Mouse (Mus musculus) liver, embryonic 11.5 days (tissue): Measurements from ENCODE around the gene Arpp19. TPM values are rescaled to one million over a fixed set of nuclear protein-coding genes. Genes with fewer than 3 reads are reported as not detected.
A peak's percentile ranks its signal among the peaks of the same experiment; 100 is the strongest.

Source experiments
- ATAC-seq: fragments of 200-750 bp; cut with Nextera tagmentation; replicated peaks from 2 replicates; pipeline ENCODE4 v1.8.0; 2017; ENCODE audit warnings: moderate number of reproducible peaks, mild to moderate bottlenecking, moderate TSS enrichment, moderate library complexity; ENCODE audit not compliant: low FRiP score
- DNase-seq: peaks from one replicate; pipeline ENCODE4 v3.0.0-alpha.2; 2017; ENCODE audit warnings: low spot score
- H3K27ac ChIP-seq: fragments of 300-500 bp; sonication (generic); 2 replicates; pipeline ENCODE4 v1.5.1; 2014; ENCODE audit warnings: mild to moderate bottlenecking, low read depth, low read length, control low read depth
- H3K27me3 ChIP-seq: fragments of 300-500 bp; sonication (generic); replicated peaks from 2 replicates; pipeline ENCODE4 v1.6.1; 2014; ENCODE audit warnings: low read length, mixed read lengths; ENCODE audit not compliant: control insufficient read depth, insufficient read depth
- H3K36me3 ChIP-seq: fragments of 300-500 bp; sonication (generic); 2 replicates; pipeline ENCODE4 v1.6.1; 2014; ENCODE audit warnings: mild to moderate bottlenecking, low read length, moderate library complexity, mixed read lengths; ENCODE audit not compliant: control insufficient read depth, insufficient read depth
- H3K4me1 ChIP-seq: fragments of 300-500 bp; sonication (generic); replicated peaks from 2 replicates; pipeline ENCODE4 v1.6.1; 2014; ENCODE audit warnings: low read length, mixed read lengths; ENCODE audit not compliant: control insufficient read depth, insufficient read depth
- H3K4me2 ChIP-seq: fragments of 300-500 bp; sonication (generic); 2 replicates; pipeline ENCODE4 v1.6.1; 2014; ENCODE audit warnings: mild to moderate bottlenecking, control low read depth, moderate library complexity
- H3K4me3 ChIP-seq: fragments of 300-500 bp; sonication (generic); 2 replicates; pipeline ENCODE4 v1.5.1; 2014; ENCODE audit warnings: low read depth, low read length, control low read depth
- H3K9ac ChIP-seq: fragments of 300-500 bp; sonication (generic); 2 replicates; pipeline ENCODE4 v1.6.1; 2014; ENCODE audit warnings: low read depth, low read length, control low read depth
- H3K9me3 ChIP-seq: fragments of 300-500 bp; sonication (generic); 2 replicates; pipeline ENCODE4 v1.6.1; 2016; ENCODE audit warnings: low read length, inconsistent platforms, mixed read lengths; ENCODE audit not compliant: control insufficient read depth
- WGBS: fragments of 180-500 bp; shearing (Covaris S2); extraction: QIAGEN DNeasy Blood & Tissue Kit; methylation state at CpG from one replicate; pipeline ENCODE4 v1.1.7; 2014; 5-methylcytosine and 5-hydroxymethylcytosine counted together
- polyA plus RNA-seq: library from polyadenylated mRNA; unstranded; fragments of >200 nt; fragmentation: Nextera tagmentation; extraction: Ambion mirVana; gene quantifications from 2 replicates; pipeline ENCODE4 v1.2.1, GENCODE M21; 2014

Gene Arpp19
- polyA plus RNA-seq, 1 experiment from 2014 or later = 335 TPM

GRCm38 (mm10) chr9:75002262-75002661 is 35.2 kb upstream of the Arpp19 start:
- WGBS = 64% methylated on average over 3 of the region's 3 CpGs
- Histone ChIP-seq H3K9me3 (no peaks in the 10 kb centered on the region), H3K4me2 (no peak overlapping the region), H3K27me3 (no peaks in the 10 kb centered on the region), H3K4me1 (no peaks in the 10 kb centered on the region), H3K4me3 (no peak overlapping the region), H3K36me3 (no peaks in the 10 kb centered on the region), H3K27ac (no peak overlapping the region), H3K9ac (no peak overlapping the region)
- no peak for ATAC-seq
- no peak for DNase-seq

- WGBS = 88% methylated on average over 10 of the region's 10 CpGs
- Histone ChIP-seq H3K9me3 (no peaks in the 10 kb centered on the region), H3K36me3 (no peaks in the 10 kb centered on the region), H3K9ac (no peak overlapping the region), H3K4me1 (no peaks in the 10 kb centered on the region), H3K4me2 (no peak overlapping the region), H3K27ac (no peak overlapping the region), H3K4me3 (no peak overlapping the region), H3K27me3 (no peaks in the 10 kb centered on the region)
- ATAC-seq (no peak), DNase-seq (no peak)
These were observed 33.2 kb upstream of the Arpp19 start for GRCm38 (mm10) chr9:75004203-75004602.

GRCm38 (mm10) chr9:75016591-75016990 is 20.8 kb upstream of the Arpp19 start:
- Histone ChIP-seq H3K36me3 (no peaks in the 10 kb centered on the region), H3K4me3 (no peak overlapping the region), H3K27ac (no peak overlapping the region), H3K9me3 (no peaks in the 10 kb centered on the region), H3K4me1 (no peaks in the 10 kb centered on the region), H3K9ac (no peak overlapping the region), H3K4me2 (no peak overlapping the region), H3K27me3 (no peaks in the 10 kb centered on the region)
- 84% methylated on average over 2 of the region's 2 CpGs for WGBS
- ATAC-seq (no peak), DNase-seq (no peak)

DNA sequence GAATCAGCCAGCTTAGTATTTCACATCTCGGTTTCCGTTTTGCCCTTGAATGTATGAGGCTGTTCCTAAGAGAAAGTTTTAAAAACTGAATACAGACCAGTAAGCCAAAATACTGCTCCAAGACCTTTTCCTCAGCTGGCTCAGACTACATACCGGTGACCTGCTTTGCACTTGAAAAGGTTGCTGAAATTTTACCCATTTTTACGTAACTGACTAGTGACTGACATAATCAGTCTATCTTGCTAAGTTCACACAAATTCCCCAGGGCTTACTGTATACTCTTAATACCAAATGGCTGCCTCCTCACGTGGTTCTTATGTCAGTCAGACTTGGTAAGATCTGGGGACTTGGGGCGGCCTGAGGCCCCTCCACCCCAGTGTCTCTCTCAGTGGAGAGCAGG is 18.2 kb upstream of the Arpp19 start:
- DNase-seq (no peak), ATAC-seq (no peak)
- Histone ChIP-seq H3K9ac (no peak overlapping the region), H3K27me3 (no peaks in the 10 kb centered on the region), H3K4me2 (no peak overlapping the region), H3K36me3 (no peaks in the 10 kb centered on the region), H3K4me1 (peaks cover 3% of the 10 kb centered on the region; the same call in 1 of the 2 replicates), H3K4me3 (no peak overlapping the region), H3K9me3 (no peaks in the 10 kb centered on the region), H3K27ac (no peak overlapping the region)
- 86% methylated on average over 6 of the region's 6 CpGs for WGBS

DNA sequence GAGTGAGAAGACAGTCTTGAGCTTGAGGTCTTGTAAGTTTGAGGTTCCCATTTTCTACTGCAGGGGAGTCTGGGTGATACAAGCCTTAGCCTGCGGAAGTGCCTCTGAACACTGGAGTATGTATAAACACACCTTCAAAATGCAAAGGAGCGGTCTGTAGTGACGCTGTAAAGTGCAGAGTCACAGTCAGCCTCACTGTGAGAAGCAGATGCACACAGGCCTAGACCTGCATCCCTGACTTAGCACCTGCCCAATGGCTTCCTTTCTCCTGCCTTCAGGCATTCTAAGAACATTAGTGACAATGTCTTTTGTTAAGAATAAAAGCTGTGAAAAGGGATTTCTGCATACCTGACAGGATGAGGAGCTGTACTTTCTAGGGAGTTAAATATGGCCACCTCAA is 17.8 kb upstream of the Arpp19 start:
- Histone ChIP-seq H3K27ac (no peak overlapping the region), H3K36me3 (no peaks in the 10 kb centered on the region), H3K27me3 (no peaks in the 10 kb centered on the region), H3K9me3 (no peaks in the 10 kb centered on the region), H3K4me2 (no peak overlapping the region), H3K4me1 (peaks cover 3% of the 10 kb centered on the region; the same call in 1 of the 2 replicates), H3K9ac (no peak overlapping the region), H3K4me3 (no peak overlapping the region)
- DNase-seq (no peak), ATAC-seq (no peak)
- 84% methylated on average over 3 of the region's 3 CpGs for WGBS

GRCm38 (mm10) chr9:75020561-75020960 is 16.9 kb upstream of the Arpp19 start:
- Histone ChIP-seq H3K4me1 (peaks cover 3% of the 10 kb centered on the region; the same call in 1 of the 2 replicates), H3K27ac (no peak overlapping the region), H3K4me3 (no peak overlapping the region), H3K9me3 (no peaks in the 10 kb centered on the region), H3K4me2 (no peak overlapping the region), H3K9ac (no peak overlapping the region), H3K36me3 (no peaks in the 10 kb centered on the region), H3K27me3 (no peaks in the 10 kb centered on the region)
- 71% methylated on average over 4 of the region's 4 CpGs for WGBS
- no peak for ATAC-seq
- DNase-seq = no peak

- WGBS = 84% methylated on average over 7 of the region's 7 CpGs
- no peak overlapping the region for H3K4me3 ChIP-seq
- no peaks in the 10 kb centered on the region for H3K36me3 ChIP-seq
- H3K27ac ChIP-seq = no peak overlapping the region
- no peak for DNase-seq
- no peak for ATAC-seq
- peaks cover 3% of the 10 kb centered on the region; the same call in 1 of the 2 replicates for H3K4me1 ChIP-seq
- H3K4me2 ChIP-seq = no peak overlapping the region
- no peak overlapping the region for H3K9ac ChIP-seq
- H3K9me3 ChIP-seq = no peaks in the 10 kb centered on the region
- H3K27me3 ChIP-seq = no peaks in the 10 kb centered on the region
These were observed 14.9 kb upstream of the Arpp19 start for GRCm38 (mm10) chr9:75022546-75022945.

- H3K36me3 ChIP-seq = no peaks in the 10 kb centered on the region
- H3K4me1 ChIP-seq = peaks cover 3% of the 10 kb centered on the region; the same call in 1 of the 2 replicates
- no peak overlapping the region for H3K4me2 ChIP-seq
- H3K4me3 ChIP-seq = no peak overlapping the region
- no peak for DNase-seq
- no peak overlapping the region for H3K27ac ChIP-seq
- no peak overlapping the region for H3K9ac ChIP-seq
- H3K27me3 ChIP-seq = no peaks in the 10 kb centered on the region
- no peak for ATAC-seq
- WGBS = 74% methylated on average over 5 of the region's 5 CpGs
- no peaks in the 10 kb centered on the region for H3K9me3 ChIP-seq
These were observed 14.1 kb upstream of the Arpp19 start for GRCm38 (mm10) chr9:75023150-75023894.

DNA sequence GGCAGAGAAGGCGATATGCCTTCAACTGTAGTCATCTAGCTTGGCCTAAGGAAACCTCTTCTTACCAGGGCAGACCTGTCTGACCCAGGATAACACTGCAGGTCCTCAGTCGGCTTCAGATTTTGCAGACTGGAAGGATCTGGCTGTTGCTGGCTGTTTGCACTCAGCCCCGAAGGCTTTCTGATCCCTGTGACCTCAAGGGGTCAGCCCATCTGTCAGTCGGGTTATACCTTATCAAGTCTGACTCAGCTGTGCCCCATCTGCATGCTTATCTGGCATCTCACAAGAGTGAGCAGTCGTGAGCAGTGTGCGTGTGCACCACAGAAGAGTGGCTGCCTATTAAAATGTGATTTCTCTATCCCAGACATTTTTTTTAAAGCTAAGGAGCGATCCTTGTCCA is 13.3 kb upstream of the Arpp19 start:
- H3K4me1 ChIP-seq = peaks cover 3% of the 10 kb centered on the region; the same call in 1 of the 2 replicates
- no peak overlapping the region for H3K4me2 ChIP-seq
- H3K4me3 ChIP-seq = no peak overlapping the region
- H3K27me3 ChIP-seq = no peaks in the 10 kb centered on the region
- no peaks in the 10 kb centered on the region for H3K9me3 ChIP-seq
- no peaks in the 10 kb centered on the region for H3K36me3 ChIP-seq
- no peak overlapping the region for H3K9ac ChIP-seq
- DNase-seq (peak; percentile 37), ATAC-seq (peak; percentile 86)
- WGBS = 26% methylated on average over 7 of the region's 7 CpGs
- no peak overlapping the region for H3K27ac ChIP-seq
